Mouse (Mus musculus): ENCODE results near the gene Srd5a1. TPM values are rescaled to one million over a fixed set of nuclear protein-coding genes. Genes with fewer than 3 reads are reported as not detected.
"Not testable (repeated sequence)": the region's sequence is repeated elsewhere in the genome, so short reads cannot be mapped to it uniquely, and the experiment has no call there.

Gene Srd5a1
- polyA plus RNA-seq, 1 experiment from 2014 or later, result 26.7 TPM

GRCm38 (mm10) chr13:69587849-69588248 lies 23.4 kb downstream of the Srd5a1 start:
- no peak overlapping the region for H3K9ac ChIP-seq
- no peaks in the 10 kb centered on the region for H3K36me3 ChIP-seq
- H3K27ac ChIP-seq, result no peak overlapping the region
- 83% methylated on average over 3 of the region's 3 CpGs for WGBS
- no peak overlapping the region for H3K4me2 ChIP-seq (replicated peaks)
- no peak for ATAC-seq (ENCODE audit: low FRiP score)
- no peaks in the 10 kb centered on the region for H3K27me3 ChIP-seq
- no peaks in the 10 kb centered on the region for H3K4me1 ChIP-seq
- H3K9me3 ChIP-seq (replicated peaks), result no peaks in the 10 kb centered on the region
- H3K4me3 ChIP-seq, result no peak overlapping the region

- no peak overlapping the region for H3K4me2 ChIP-seq (replicated peaks)
- WGBS, result 64% methylated on average over 10 of the region's 10 CpGs
- no peak overlapping the region for H3K9ac ChIP-seq
- H3K4me1 ChIP-seq, result no peaks in the 10 kb centered on the region
- H3K4me3 ChIP-seq, result no peak overlapping the region
- no peaks in the 10 kb centered on the region for H3K36me3 ChIP-seq
- no peaks in the 10 kb centered on the region for H3K9me3 ChIP-seq (replicated peaks)
- H3K27me3 ChIP-seq, result no peaks in the 10 kb centered on the region
- no peak for ATAC-seq (ENCODE audit: low FRiP score)
- H3K27ac ChIP-seq, result no peak overlapping the region
Measured at GRCm38 (mm10) chr13:69586337-69586736, 24.9 kb downstream of the Srd5a1 start.

GRCm38 (mm10) chr13:69585828-69586227 lies 25.4 kb downstream of the Srd5a1 start:
- no peak overlapping the region for H3K27ac ChIP-seq
- no peak overlapping the region for H3K4me2 ChIP-seq (replicated peaks)
- no peaks in the 10 kb centered on the region for H3K4me1 ChIP-seq
- ATAC-seq (ENCODE audit: low FRiP score), result no peak
- WGBS, result 60% methylated on average over 6 of the region's 6 CpGs
- H3K27me3 ChIP-seq, result no peaks in the 10 kb centered on the region
- no peaks in the 10 kb centered on the region for H3K9me3 ChIP-seq (replicated peaks)
- H3K4me3 ChIP-seq, result no peak overlapping the region
- no peaks in the 10 kb centered on the region for H3K36me3 ChIP-seq
- H3K9ac ChIP-seq, result no peak overlapping the region

- no peak overlapping the region for H3K27ac ChIP-seq
- 96% methylated on average over 6 of the region's 6 CpGs for WGBS
- H3K36me3 ChIP-seq, result no peaks in the 10 kb centered on the region
- H3K9me3 ChIP-seq (replicated peaks), result no peaks in the 10 kb centered on the region
- no peaks in the 10 kb centered on the region for H3K4me1 ChIP-seq
- no peak for ATAC-seq (ENCODE audit: low FRiP score)
- no peak overlapping the region for H3K4me2 ChIP-seq (replicated peaks)
- no peaks in the 10 kb centered on the region for H3K27me3 ChIP-seq
- no peak overlapping the region for H3K4me3 ChIP-seq
- no peak overlapping the region for H3K9ac ChIP-seq
Measured at GRCm38 (mm10) chr13:69583591-69583990, 27.7 kb downstream of the Srd5a1 start.

- no peak for ATAC-seq (ENCODE audit: low FRiP score)
- 83% methylated on average over 6 of the region's 6 CpGs for WGBS
- no peak overlapping the region for H3K9ac ChIP-seq
Measured at GRCm38 (mm10) chr13:69582411-69582810, 28.8 kb downstream of the Srd5a1 start.

GRCm38 (mm10) chr13:69577181-69577834 lies 33.9 kb downstream of the Srd5a1 start:
- ATAC-seq (ENCODE audit: low FRiP score), result no peak
- Histone ChIP-seq H3K4me1 (no peaks in the 10 kb centered on the region), H3K4me2 (replicated peaks) (no peak overlapping the region), H3K36me3 (no peaks in the 10 kb centered on the region), H3K9ac (no peak overlapping the region), H3K4me3 (no peak overlapping the region), H3K27ac (no peak overlapping the region), H3K9me3 (replicated peaks) (no peaks in the 10 kb centered on the region), H3K27me3 (no peaks in the 10 kb centered on the region)
- 90% methylated on average over 16 of the region's 16 CpGs for WGBS

More at GRCm38 (mm10) chr13:69582411-69582810, 28.8 kb downstream of the Srd5a1 start:
- no peaks in the 10 kb centered on the region for H3K9me3 ChIP-seq (replicated peaks)
- H3K4me3 ChIP-seq, result no peak overlapping the region
- H3K4me1 ChIP-seq, result no peaks in the 10 kb centered on the region
- H3K36me3 ChIP-seq, result no peaks in the 10 kb centered on the region
- H3K27ac ChIP-seq, result no peak overlapping the region
- no peak overlapping the region for H3K4me2 ChIP-seq (replicated peaks)
- H3K27me3 ChIP-seq, result no peaks in the 10 kb centered on the region

GRCm38 (mm10) chr13:69576676-69577075 lies 34.6 kb downstream of the Srd5a1 start:
- 66% methylated on average over 11 of the region's 11 CpGs for WGBS
- no peak for ATAC-seq (ENCODE audit: low FRiP score)

GRCm38 (mm10) chr13:69572594-69572993 lies 38.6 kb downstream of the Srd5a1 start:
- Histone ChIP-seq H3K27me3 (no peaks in the 10 kb centered on the region), H3K9ac (no peak overlapping the region), H3K9me3 (replicated peaks) (no peaks in the 10 kb centered on the region), H3K36me3 (no peaks in the 10 kb centered on the region), H3K4me2 (replicated peaks) (no peak overlapping the region), H3K4me1 (no peaks in the 10 kb centered on the region), H3K27ac (no peak overlapping the region), H3K4me3 (no peak overlapping the region)
- no peak for ATAC-seq (ENCODE audit: low FRiP score)
- 94% methylated on average over 3 of the region's 3 CpGs for WGBS

More at GRCm38 (mm10) chr13:69576676-69577075, 34.6 kb downstream of the Srd5a1 start:
- H3K27ac ChIP-seq, result no peak overlapping the region
- no peaks in the 10 kb centered on the region for H3K4me1 ChIP-seq
- H3K9ac ChIP-seq, result no peak overlapping the region
- H3K9me3 ChIP-seq (replicated peaks), result no peaks in the 10 kb centered on the region
- H3K4me3 ChIP-seq, result no peak overlapping the region
- H3K36me3 ChIP-seq, result no peaks in the 10 kb centered on the region
- H3K27me3 ChIP-seq, result no peaks in the 10 kb centered on the region
- no peak overlapping the region for H3K4me2 ChIP-seq (replicated peaks)

GRCm38 (mm10) chr13:69569201-69569600 lies 42.0 kb downstream of the Srd5a1 start:
- Histone ChIP-seq H3K27ac (no peak overlapping the region), H3K27me3 (no peaks in the 10 kb centered on the region), H3K4me1 (no peaks in the 10 kb centered on the region), H3K9me3 (replicated peaks) (no peaks in the 10 kb centered on the region), H3K9ac (no peak overlapping the region), H3K4me2 (replicated peaks) (no peak overlapping the region), H3K36me3 (no peaks in the 10 kb centered on the region), H3K4me3 (no peak overlapping the region)
- ATAC-seq (ENCODE audit: low FRiP score), result no peak
- 89% methylated on average over 9 of the region's 9 CpGs for WGBS

GRCm38 (mm10) chr13:69565401-69565800 lies 45.8 kb downstream of the Srd5a1 start:
- not testable (repeated sequence) for H3K27ac ChIP-seq; H3K9me3 ChIP-seq (replicated peaks); H3K4me1 ChIP-seq; ATAC-seq (ENCODE audit: low FRiP score); H3K27me3 ChIP-seq; H3K9ac ChIP-seq; H3K4me3 ChIP-seq; H3K36me3 ChIP-seq; H3K4me2 ChIP-seq (replicated peaks)
- 81% methylated on average over 4 of the region's 4 CpGs for WGBS

GRCm38 (mm10) chr13:69564573-69564972 lies 46.7 kb downstream of the Srd5a1 start:
- H3K4me3 ChIP-seq, result no peak overlapping the region
- H3K27me3 ChIP-seq, result no peaks in the 10 kb centered on the region
- H3K9ac ChIP-seq, result no peak overlapping the region
- peaks cover 3% of the 10 kb centered on the region for H3K4me1 ChIP-seq
- H3K9me3 ChIP-seq (replicated peaks), result no peaks in the 10 kb centered on the region
- H3K36me3 ChIP-seq, result no peaks in the 10 kb centered on the region
- H3K4me2 ChIP-seq (replicated peaks), result no peak overlapping the region
- no peak overlapping the region for H3K27ac ChIP-seq
- ATAC-seq (ENCODE audit: low FRiP score), result no peak

GRCm38 (mm10) chr13:69563905-69564304 lies 47.3 kb downstream of the Srd5a1 start:
- no peaks in the 10 kb centered on the region for H3K9me3 ChIP-seq (replicated peaks)

More at GRCm38 (mm10) chr13:69563905-69564304, 47.3 kb downstream of the Srd5a1 start:
- Histone ChIP-seq H3K27ac (no peak overlapping the region), H3K36me3 (no peaks in the 10 kb centered on the region), H3K4me2 (replicated peaks) (no peak overlapping the region), H3K27me3 (no peaks in the 10 kb centered on the region), H3K4me1 (peaks cover 9% of the 10 kb centered on the region), H3K4me3 (no peak overlapping the region), H3K9ac (no peak overlapping the region)
- 86% methylated on average over 3 of the region's 3 CpGs for WGBS
- ATAC-seq (ENCODE audit: low FRiP score), result no peak
